Mouse (Mus musculus) heart, postnatal 0 days (tissue): ENCODE data around the gene Rsf1. TPM values are rescaled to one million over a fixed set of nuclear protein-coding genes. Genes with fewer than 3 reads are reported as not detected.

Source experiments
- ATAC-seq: fragments of 200-750 bp; cut with Nextera tagmentation; 2 replicates; pipeline ENCODE4 v1.8.0; 2017; ENCODE audit warnings: low read depth, moderate number of reproducible peaks, moderate library complexity; ENCODE audit not compliant: insufficient read depth
- DNase-seq: peaks from one replicate; pipeline ENCODE4 v3.0.0-alpha.2; 2016; ENCODE audit warnings: low spot score
- H3K27ac ChIP-seq: fragments of 300-500 bp; sonication (generic); 2 replicates; pipeline ENCODE4 v1.5.1; 2014; ENCODE audit warnings: low read depth, mild to moderate bottlenecking
- H3K27me3 ChIP-seq: fragments of 300-500 bp; sonication (generic); 2 replicates; pipeline ENCODE4 v1.6.1; 2014; ENCODE audit warnings: low read length, mixed read lengths; ENCODE audit not compliant: control insufficient read depth, insufficient read depth
- H3K36me3 ChIP-seq: fragments of 300-500 bp; sonication (generic); replicated peaks from 2 replicates; pipeline ENCODE4 v1.6.1; 2014; ENCODE audit warnings: low read length, mixed read lengths; ENCODE audit not compliant: control insufficient read depth, insufficient read depth
- H3K4me1 ChIP-seq: fragments of 300-500 bp; sonication (generic); 2 replicates; pipeline ENCODE4 v1.6.1; 2014; ENCODE audit warnings: antibody characterized with exemption; ENCODE audit not compliant: control insufficient read depth, insufficient read depth
- H3K4me2 ChIP-seq: fragments of 300-500 bp; sonication (generic); 2 replicates; pipeline ENCODE4 v1.6.1; 2014; ENCODE audit warnings: low read depth, mild to moderate bottlenecking, low read length, moderate library complexity
- H3K4me3 ChIP-seq: fragments of 300-500 bp; sonication (generic); 2 replicates; pipeline ENCODE4 v1.5.1; 2014; ENCODE audit warnings: low read depth, low read length
- H3K9ac ChIP-seq: fragments of 300-500 bp; sonication (generic); replicated peaks from 2 replicates; pipeline ENCODE4 v1.6.1; 2014; ENCODE audit warnings: low read depth, low read length, mixed read lengths
- H3K9me3 ChIP-seq: fragments of 300-500 bp; sonication (generic); replicated peaks from 2 replicates; pipeline ENCODE4 v1.6.1; 2016; ENCODE audit warnings: low read length; ENCODE audit not compliant: control insufficient read depth
- CTCF ChIP-seq: IDR thresholded peaks from 2 replicates; pipeline ENCODE4 v1.5.1; 2016; ENCODE audit warnings: antibody characterized with exemption, control low read depth, low read depth
- EP300 ChIP-seq: IDR thresholded peaks from 2 replicates; pipeline ENCODE4 v1.6.1; 2016; ENCODE audit warnings: antibody characterized with exemption, low read depth
- WGBS: fragments of 180-500 bp; shearing (Covaris S2); extraction: QIAGEN DNeasy Blood & Tissue Kit; methylation state at CpG from one replicate; pipeline ENCODE4 v1.1.7; 2014; 5-methylcytosine and 5-hydroxymethylcytosine counted together
- polyA plus RNA-seq: library from polyadenylated mRNA; unstranded; fragments of >200 nt; fragmentation: Nextera tagmentation; extraction: Ambion mirVana; gene quantifications from 2 replicates; pipeline ENCODE4 v1.2.1, GENCODE M21; 2015
- total RNA-seq: library from RNA; depleted of rRNA; stranded (reverse); fragments of >200 nt; gene quantifications from 2 replicates; pipeline ENCODE4 v1.2.3, GENCODE M21; 2014; ENCODE audit warnings: low replicate concordance

The Rsf1 gene
- total and polyA plus RNA-seq, 2 experiments from 2014 or later: 7.6 to 10.6 TPM

DNA sequence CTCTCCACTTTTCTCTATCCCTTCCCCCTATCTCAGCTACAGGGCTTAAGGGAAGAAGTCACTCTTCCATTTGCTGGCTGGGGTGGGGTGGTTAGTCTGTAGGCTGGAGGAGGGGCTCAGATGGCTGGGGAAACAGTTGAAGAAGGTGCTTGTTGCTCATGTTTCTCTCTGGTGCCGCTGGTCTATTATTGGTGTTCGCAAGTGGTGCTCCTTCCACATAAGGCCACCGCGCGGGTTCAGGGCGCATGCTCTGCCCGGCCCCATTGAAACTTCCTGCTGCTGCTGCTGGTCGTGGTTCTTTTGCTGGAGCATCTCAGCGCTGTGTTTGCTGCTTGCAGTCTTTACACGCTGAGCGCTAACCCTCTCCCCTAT lies 1.1 kb downstream of the Rsf1 start:
- Histone ChIP-seq H3K4me2 (peak overlapping the region; percentile 78), H3K9me3 (no peaks in the 10 kb centered on the region), H3K4me3 (peak overlapping the region; percentile 97), H3K9ac (peak overlapping the region; percentile 99), H3K36me3 (0 out of 2 replicates have a peak, but pooled peaks cover 6% of the 10 kb centered on the region), H3K4me1 (peaks cover 5% of the 10 kb centered on the region), H3K27ac (peak overlapping the region; percentile 97), H3K27me3 (no peaks in the 10 kb centered on the region)
- whole genome bisulfite sequencing: 0% methylated on average over 11 of the region's 11 CpGs
- ATAC-seq (peak; percentile 39), DNase-seq (peak; percentile 93)
- TF ChIP-seq CTCF: 0 out of 2 replicates have a peak, but pooled peaks have one; percentile 7
- TF ChIP-seq EP300: no peak

- no peak for ATAC-seq
- H3K4me1 ChIP-seq: peaks cover 13% of the 10 kb centered on the region
- no peaks in the 10 kb centered on the region for H3K27me3 ChIP-seq
Observed at GRCm38 (mm10) chr7:97588506-97588905, 8.8 kb downstream of the Rsf1 start.

GRCm38 (mm10) chr7:97590488-97590887 lies 10.8 kb downstream of the Rsf1 start:
- no peak overlapping the region for H3K9ac ChIP-seq
- H3K4me2 ChIP-seq: no peak overlapping the region
- TF ChIP-seq EP300 (no peak), CTCF (no peak)
- no peaks in the 10 kb centered on the region for H3K9me3 ChIP-seq
- 19% methylated on average over 3 of the region's 3 CpGs for WGBS
- no peaks in the 10 kb centered on the region for H3K36me3 ChIP-seq
- H3K27ac ChIP-seq: no peak overlapping the region
- DNase-seq: no peak
- peaks cover 13% of the 10 kb centered on the region for H3K4me1 ChIP-seq
- no peaks in the 10 kb centered on the region for H3K27me3 ChIP-seq
- ATAC-seq: no peak
- no peak overlapping the region for H3K4me3 ChIP-seq

More at GRCm38 (mm10) chr7:97588506-97588905, 8.8 kb downstream of the Rsf1 start:
- no peak overlapping the region for H3K4me2 ChIP-seq
- H3K27ac ChIP-seq: no peak overlapping the region
- no peak overlapping the region for H3K4me3 ChIP-seq
- H3K9me3 ChIP-seq: no peaks in the 10 kb centered on the region
- TF ChIP-seq EP300 (no peak), CTCF (no peak)
- DNase-seq: no peak
- H3K9ac ChIP-seq: no peak overlapping the region
- H3K36me3 ChIP-seq: no peaks in the 10 kb centered on the region
- 81% methylated on average over 5 of the region's 5 CpGs for WGBS

- no peak for ATAC-seq
- TF ChIP-seq EP300 (no peak), CTCF (no peak)
- no peaks in the 10 kb centered on the region for H3K27me3 ChIP-seq
- no peak overlapping the region for H3K4me2 ChIP-seq
- H3K9me3 ChIP-seq: no peaks in the 10 kb centered on the region
- H3K4me1 ChIP-seq: peaks cover 13% of the 10 kb centered on the region
- no peak for DNase-seq
- no peak overlapping the region for H3K4me3 ChIP-seq
- no peak overlapping the region for H3K9ac ChIP-seq
- H3K27ac ChIP-seq: no peak overlapping the region
- WGBS: 76% methylated on average over 6 of the region's 6 CpGs
- no peaks in the 10 kb centered on the region for H3K36me3 ChIP-seq
Observed at GRCm38 (mm10) chr7:97591336-97591735, 11.6 kb downstream of the Rsf1 start.

GRCm38 (mm10) chr7:97592396-97592795 lies 12.7 kb downstream of the Rsf1 start:
- Histone ChIP-seq H3K4me3 (no peak overlapping the region), H3K9me3 (no peaks in the 10 kb centered on the region), H3K9ac (no peak overlapping the region), H3K27me3 (no peaks in the 10 kb centered on the region), H3K27ac (no peak overlapping the region), H3K4me1 (peaks cover 13% of the 10 kb centered on the region), H3K36me3 (no peaks in the 10 kb centered on the region), H3K4me2 (no peak overlapping the region)
- TF ChIP-seq EP300: no peak
- TF ChIP-seq CTCF: no peak
- ATAC-seq (no peak), DNase-seq (no peak)
- 91% methylated on average over 4 of the region's 4 CpGs for WGBS

GRCm38 (mm10) chr7:97593535-97593934 lies 13.8 kb downstream of the Rsf1 start:
- H3K4me1 ChIP-seq: peaks cover 13% of the 10 kb centered on the region
- no peak for ATAC-seq

More at GRCm38 (mm10) chr7:97593535-97593934, 13.8 kb downstream of the Rsf1 start:
- Histone ChIP-seq H3K4me3 (no peak overlapping the region), H3K27me3 (no peaks in the 10 kb centered on the region), H3K36me3 (no peaks in the 10 kb centered on the region), H3K9me3 (no peaks in the 10 kb centered on the region), H3K27ac (no peak overlapping the region), H3K4me2 (no peak overlapping the region), H3K9ac (no peak overlapping the region)
- TF ChIP-seq CTCF (no peak), EP300 (no peak)
- WGBS: 73% methylated on average over 2 of the region's 2 CpGs
- no peak for DNase-seq
